Mouse (Mus musculus) megakaryocyte progenitor cell, adult 5-6 weeks (primary cell): Measurements from ENCODE around the gene Meaf6. TPM values are rescaled to one million over a fixed set of nuclear protein-coding genes. Genes with fewer than 3 reads are reported as not detected.

Experiments
- ATAC-seq: replicated peaks from 2 replicates; pipeline ENCODE4 v1.8.0; 2016; ENCODE audit warnings: mild to moderate bottlenecking, moderate TSS enrichment, inconsistent platforms; ENCODE audit not compliant: poor library complexity
- total RNA-seq, 2 experiments: library from RNA; stranded (forward) in 1 of 2; stranded (reverse) in 1 of 2; fragments of 157-497, 149-512 nt in 1 of 2; fragments of 200-1000 nt in 1 of 2; gene quantifications; 2 replicates each; pipeline versions ENCODE4 v1.2.3 to v1.2.4; 2015 to 2017

Gene Meaf6
- total RNA-seq (2015) = 37.5 and 48.8 TPM in 2 replicates
- total RNA-seq (2017) = 39.0 and 57.7 TPM in 2 replicates

DNA sequence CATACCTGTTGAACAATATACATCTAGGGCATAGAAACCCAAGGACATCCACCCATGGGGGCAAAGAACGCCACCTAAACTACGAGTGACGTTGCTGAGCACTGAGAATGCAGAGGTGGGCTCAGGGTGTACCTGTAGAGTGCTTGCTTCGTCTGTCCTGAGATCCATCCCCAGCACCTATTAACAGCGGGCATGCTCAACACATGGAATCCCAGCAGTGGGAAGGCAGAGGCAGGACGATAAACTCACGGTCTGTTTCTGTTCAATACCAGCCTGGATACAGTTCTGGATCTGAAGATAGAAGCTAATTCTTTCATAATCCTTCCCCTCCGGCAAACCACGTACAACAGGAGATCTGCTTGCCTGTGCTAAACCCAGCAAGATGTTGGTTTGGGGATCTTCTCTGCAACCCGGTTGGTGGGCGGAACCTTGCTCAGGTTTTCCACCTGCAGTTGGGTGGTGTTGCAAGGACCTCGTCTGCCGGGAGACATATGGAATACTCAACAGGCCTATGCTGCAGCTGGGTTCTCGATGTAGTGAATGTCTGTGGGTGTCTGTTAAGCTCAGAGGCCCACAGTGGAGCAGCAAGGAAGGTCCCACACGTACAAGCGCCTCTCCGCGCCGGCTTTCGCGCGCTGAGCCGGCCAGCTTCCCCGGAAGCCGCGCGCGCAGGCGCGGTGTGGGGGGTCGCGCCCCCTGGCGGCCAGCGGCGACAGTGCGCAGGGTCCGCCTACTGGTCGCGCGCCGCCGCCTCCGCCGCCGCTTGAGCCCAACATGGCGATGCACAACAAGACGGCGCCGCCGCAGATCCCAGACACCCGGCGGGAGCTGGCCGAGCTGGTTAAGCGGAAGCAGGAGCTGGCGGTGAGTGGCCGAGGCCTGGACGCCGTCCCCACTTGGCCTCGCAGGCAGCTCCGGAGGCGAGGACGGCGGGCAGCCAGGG is at the start of gene Meaf6:
Gene Meaf6 (plus strand): TSS at position 732 of the 943 bp plus-strand sequence.
- peak; percentile 88 for ATAC-seq

DNA sequence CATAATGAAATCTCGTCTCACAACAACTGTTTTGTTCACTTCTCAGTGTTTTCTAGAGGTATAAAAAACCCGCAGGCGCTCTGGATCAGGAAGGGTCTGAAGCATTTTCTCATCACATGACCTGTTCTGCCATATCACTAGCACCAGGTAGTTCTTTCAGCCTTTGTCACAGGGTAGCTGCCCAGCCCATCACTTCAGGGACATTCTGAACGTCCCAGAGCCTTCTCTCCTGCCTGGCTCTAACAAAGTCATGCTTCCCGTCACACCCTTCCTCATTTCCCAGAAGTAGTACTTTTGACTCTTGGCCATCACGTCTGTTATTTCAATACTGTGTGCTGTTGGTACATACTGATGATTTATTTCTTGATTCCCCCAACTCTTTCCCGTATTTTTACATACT is 40.5 kb upstream of the Meaf6 start:
- no peak for ATAC-seq

DNA sequence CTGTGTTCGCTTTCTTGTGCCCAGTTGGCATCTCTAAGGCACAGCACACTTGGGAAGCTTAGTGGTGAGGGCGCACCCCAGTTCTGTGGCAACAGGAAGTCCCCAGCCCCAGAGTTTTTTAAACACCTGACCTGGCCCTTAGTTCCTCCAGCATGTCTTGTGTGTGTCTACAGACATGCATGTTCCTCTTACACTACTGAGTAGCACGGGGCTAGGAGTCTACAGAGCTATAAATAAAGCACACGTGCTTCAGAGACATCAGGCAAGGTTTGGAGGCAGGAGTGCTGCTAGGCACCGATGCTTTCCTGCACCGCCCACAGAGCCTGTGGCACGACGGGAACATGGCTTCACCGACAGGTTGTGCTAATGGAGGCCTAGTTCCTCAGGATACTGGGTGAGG is 29.5 kb upstream of the Meaf6 start:
- ATAC-seq = peak; percentile 72

DNA sequence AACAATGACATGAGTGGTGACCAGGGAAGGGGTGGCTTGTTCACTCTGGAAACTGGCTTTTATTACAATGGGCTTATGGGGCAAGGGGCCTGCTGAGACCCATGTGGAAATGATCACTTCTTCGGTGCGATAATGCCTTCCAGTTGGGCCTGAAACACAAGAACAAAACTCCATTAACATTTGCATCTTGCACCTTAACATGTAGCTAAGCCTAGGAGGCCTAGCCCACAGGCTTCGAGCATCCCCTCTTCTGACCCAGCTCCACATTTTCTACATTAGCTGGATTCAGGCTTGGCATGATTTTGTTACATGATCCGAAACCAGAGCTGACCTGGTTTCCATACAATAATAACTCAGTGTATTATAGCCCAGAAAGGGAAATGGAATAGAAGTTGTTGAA is 28.5 kb upstream of the Meaf6 start:
- ATAC-seq = no peak

DNA sequence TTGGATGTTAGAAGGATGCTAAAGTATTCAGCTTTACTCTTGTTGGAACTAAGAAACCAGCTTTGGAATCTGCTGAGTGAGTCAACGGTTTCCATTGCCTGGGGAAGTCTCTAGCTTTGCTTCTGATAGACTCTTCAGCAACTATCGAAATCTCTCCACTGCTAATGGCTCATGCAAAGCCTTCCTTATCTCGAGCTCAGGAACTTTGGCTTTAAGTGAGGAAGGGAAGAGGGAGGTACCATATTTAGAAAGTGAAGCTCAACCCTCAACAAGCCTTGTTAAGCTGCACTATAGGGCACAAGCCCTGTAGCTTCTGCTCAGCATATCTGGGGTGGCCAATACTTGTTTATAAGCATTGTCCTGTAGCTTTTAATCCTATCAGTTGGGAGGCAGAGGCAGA is 27.7 kb upstream of the Meaf6 start:
- ATAC-seq = no peak

DNA sequence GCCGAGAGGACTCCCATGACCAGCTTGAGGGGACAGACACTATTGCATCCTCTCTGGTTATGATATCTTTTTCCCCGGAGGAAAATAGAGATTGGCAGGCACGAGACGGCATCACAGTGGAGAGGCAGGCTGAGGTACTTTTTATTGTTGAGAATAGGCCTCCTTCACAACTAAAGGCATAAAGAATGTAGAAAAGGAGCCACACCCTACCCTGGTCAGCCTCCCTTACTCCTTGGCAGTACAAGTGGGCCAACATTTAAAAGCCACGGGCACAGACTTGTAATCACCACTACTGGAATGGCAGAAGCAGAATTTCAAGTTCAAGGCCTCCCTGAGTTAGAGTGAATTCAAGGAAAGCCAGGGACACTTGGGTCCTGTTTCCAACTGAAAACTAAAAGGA is 26.9 kb upstream of the Meaf6 start:
- no peak for ATAC-seq

DNA sequence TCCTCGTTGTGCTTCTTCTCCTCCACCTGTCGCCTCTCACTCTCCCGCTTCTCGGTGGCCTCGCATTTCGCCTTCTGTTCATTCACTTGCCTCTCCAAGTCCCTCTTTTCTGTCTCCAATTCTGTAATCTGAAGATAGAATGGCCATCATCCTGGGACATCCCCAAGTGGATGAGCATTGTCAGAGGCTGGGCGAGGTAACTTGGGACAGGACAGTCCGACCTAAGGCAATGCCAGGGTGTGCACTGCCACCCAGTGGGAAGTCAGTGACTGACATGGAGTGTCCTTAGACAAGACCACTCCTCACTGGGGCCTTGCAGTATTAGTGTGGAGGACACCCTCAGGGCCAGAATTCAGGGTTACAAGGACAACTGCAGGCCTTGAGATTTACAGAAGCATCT is 25.9 kb upstream of the Meaf6 start:
- peak; percentile 80 for ATAC-seq

DNA sequence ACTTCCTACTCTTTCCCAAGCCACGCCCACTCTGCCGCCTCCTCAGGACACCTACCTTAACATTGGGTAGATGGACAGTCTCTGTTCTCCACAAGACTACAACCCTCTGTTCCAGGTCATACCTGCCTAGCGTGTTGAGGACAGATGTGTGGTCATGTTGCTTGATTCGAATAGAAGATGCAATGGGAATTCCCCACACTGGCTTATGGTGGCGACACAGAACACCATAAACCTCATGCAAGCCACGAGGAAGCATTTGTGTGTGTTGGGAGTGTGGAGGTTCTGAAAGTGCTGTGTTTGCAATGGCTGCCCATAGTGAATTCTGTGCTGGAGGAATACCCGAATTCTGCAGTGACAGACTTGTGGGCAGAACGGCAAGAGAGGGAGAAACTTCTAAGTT is 21.1 kb upstream of the Meaf6 start:
- no peak for ATAC-seq

DNA sequence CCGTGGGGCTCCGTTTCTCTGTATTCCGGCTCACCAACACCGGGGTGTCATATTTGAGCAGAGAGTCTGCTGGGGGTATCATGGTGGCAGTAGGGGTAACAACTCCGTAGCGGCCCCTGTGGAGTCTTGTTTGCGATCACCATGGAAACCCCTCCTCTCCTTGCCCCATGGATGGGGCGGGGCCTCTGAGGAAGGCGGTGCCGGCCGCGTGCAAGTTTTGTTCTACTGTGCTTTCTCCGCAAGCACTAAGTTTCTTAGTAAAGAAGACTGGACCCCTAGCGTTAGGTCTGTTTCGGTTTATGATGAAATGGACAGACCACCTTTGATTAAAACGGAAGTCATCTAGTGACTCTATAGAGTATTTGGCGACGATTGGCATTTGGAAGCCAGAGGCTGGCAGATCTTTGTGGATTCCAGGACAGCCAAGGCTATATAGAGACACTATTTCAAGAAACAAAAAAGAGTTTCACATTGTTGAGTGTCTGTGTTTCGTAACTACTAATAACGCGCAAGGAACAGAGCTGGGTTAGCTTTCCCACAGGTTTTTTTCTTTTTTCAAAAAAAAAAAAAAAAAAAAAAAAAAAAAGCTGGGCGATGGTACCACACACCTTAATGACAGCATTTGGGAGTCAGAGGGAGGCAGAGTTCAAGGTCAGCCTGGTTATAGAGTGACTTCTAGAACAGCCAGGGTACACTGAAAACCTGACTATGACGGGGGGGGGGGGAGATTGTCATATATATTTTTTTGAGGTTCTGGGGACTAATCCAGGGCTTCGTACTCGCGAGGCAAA is 19.2 kb upstream of the Meaf6 start, which contains the start of gene Dnali1:
Gene Dnali1 (minus strand): TSS at position 187 of the 791 bp plus-strand sequence.
- ATAC-seq = peak; percentile 64

DNA sequence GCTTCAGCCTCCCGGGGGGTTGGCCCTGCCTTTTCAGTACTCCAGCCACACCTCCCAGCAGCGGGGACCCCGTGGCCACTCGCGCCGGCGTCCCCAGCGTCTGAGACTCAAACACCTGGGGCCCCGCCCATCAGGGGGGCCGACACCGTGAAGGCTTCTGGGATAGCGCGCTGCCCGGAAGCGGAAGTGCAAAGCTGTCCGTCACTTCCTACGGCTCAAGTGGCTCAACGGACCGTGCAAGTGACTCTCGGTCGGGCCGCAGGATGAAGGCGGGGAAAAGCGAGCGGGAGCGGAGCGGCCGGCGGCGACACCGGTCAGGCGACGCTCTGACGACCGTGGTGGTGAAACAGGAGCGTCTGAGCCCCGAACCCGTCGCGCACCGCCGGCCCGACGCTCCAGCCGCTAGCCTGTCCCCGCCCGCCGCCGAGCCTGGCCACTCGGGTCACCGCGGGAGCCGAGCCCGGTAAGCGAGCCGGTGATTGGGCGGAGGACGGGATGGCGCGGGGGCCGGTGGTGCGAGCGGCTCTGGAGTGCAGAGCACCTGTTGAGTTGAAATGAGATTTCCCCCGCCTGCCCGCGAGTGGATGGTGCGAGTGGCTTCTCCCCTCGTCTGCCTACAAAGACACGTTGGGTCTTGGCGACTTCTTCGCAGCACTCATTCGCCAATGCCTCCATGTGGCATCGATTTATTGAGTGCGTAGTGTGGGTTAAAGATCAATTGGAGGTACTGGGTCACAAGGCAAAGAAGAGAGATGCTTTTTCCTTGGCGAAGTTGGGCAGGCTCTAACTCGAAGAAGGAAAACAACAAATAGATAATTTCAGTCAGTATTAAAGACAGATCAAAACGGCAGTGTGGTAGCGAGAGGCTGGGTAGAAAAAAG is 18.2 kb upstream of the Meaf6 start, which contains the start of gene Snip1:
Gene Snip1 (plus strand): TSS at position 183 of the 881 bp plus-strand sequence.
- ATAC-seq = peak; percentile 92

DNA sequence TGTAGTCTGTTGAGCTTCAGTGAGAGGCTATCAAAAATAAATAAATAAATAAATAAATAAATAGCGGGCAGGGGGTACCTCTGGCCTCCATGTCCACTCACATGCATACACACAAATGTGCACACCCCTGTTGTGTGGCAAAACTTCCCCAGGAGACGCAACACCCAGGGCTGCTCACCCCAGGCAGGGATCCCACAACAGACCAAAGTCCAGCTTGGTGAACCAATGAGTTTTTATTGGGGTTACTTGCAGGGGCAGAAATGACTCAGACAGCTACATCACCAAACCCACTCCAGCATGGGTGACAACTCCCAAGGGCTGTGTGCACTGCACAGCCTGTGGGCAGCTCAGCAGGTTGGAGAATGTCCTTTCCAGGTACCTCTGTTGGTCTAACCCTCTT is 7.2 kb upstream of the Meaf6 start:
- ATAC-seq = no peak

DNA sequence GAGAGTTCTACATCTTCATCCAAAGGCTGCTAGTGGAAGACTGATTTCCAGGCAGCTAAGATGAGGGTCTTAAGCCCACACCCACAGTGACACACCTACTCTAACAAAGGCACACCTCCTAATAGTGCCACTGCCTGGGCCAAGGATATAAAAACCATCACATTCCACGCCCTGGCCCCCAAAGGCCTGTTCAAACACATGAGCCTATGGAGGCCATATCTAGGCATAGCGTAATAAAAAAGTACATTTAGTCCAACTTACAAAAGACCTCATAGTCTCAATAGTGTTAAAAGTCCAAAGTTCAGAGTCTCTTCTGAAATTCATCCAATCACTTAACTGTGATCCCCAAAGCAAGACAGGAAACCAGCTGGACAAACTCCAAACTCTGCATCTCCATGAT is 6.2 kb upstream of the Meaf6 start:
- ATAC-seq = no peak

DNA sequence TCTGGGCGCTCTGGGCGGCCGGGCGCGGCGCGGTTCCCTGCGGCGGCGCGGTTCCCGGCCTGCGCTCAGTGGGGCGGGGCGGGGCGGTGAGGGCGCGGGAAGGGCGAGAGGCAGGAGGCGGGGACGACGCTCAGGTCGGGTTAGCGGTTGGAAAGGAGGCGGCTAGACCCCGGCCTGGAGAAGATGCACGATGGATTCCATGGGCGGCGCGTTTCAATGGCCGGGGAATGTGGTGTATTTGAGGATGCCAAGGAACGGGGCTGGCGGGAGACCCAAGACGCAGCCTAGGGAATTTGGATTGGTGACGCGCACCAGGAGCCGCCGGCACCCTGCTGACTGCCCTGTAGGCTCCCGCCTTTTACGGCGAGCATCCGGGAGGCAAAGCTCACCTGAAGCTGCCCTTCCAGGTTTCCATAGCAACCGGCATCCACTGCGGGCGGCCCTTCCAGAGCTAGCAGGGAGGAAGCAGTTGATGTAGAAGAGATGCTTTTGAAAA is 460 bp downstream of the Meaf6 start:
- peak; percentile 88 for ATAC-seq

DNA sequence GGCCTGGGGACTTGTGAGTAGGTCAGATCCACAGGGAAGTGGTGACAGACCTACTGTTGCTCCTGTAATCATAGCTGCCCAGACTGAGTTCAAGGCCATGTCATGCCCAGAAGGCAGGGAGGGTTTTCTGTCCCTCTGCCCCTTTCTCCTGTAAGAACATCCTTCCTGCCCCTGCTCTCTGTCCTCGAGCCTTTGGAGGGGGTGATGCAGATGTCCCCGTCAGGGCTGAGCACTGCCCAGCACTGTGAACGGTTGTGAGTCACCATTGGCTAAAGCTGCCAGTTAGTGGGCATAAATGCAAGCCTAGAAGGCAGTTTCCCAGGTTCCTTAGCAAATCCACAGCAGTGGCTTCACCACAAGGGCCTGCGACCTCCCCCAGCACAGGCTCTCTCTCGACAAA is 8.1 kb downstream of the Meaf6 start:
- ATAC-seq = no peak

DNA sequence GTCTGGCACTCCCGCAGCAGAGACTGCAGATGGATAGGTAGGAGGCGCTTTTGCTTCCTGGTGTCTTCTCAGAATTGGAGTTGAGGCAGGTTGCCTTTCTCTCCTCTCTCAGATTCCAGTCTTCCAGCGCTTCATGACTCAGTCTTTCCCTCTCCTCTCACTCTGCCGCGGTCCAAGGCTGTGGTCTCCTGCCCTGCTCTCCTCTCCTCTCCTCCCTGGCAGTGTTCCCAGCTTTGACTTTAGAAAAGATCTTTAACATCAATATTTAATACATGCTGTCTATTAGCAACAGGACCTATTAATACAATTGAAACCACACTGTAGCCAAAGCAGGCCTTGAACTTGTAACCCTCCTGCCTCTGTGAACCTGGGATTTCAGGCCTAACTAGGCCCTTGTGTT is 11.1 kb downstream of the Meaf6 start:
- ATAC-seq = no peak

DNA sequence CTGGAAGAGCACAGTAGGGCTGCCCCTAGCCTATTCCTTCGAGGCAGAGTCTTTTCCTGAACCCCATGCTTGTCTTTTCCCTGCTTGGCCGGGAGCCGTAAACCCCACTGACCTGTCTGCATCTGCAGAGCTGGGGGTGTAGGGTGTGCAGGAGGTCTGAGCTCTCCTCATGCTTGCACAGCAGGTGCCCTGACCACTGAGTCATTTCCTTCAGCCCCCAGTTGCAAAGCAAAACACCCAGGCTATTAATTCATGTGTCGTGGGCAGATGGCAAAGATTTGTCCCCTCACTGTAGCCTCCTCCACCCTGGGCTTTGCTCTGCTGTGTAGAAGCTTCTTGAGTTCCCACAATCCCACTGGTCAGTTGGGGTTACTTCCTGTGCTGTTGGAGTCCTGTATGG is 12.5 kb downstream of the Meaf6 start:
- no peak for ATAC-seq

DNA sequence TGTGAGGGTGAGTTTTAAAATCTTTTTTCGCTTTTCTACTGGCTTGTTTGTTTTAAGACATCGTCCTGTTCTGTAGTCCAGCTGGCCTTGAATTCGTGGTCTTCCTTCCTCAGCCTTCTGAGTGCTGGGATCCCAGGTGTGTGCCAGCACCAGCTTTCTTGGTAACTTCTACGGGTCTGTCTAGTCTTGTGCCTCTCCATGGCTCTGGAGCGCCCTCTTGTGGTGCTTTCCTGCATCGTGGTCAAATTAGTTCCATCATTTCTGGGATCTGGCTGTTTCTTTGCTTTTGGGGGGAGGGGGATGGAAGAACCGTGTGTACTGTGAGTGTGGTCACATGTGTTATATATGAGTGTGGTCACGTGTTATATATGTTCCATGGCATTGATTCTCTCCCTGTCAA is 14.5 kb downstream of the Meaf6 start:
- peak; percentile 90 for ATAC-seq

DNA sequence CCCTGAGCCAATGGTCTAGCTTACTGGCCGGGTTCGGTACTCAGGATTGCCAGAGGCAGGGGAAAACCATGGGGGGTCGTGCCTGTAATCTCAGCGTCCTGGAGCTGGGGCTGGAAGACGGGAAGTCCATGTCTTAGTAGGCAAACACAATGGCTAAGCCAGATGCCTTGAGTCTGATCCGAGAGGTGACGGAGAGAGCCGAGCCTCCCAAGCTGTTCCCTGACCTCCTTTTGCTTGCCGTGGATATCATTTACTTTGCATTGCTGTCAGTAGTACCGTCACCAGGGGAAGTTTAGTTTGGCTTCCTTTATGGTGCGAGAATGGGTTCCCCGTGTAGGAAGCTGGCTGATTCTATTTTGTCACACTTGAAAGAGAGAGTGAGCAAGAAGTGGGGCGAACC is 16.4 kb downstream of the Meaf6 start:
- no peak for ATAC-seq

DNA sequence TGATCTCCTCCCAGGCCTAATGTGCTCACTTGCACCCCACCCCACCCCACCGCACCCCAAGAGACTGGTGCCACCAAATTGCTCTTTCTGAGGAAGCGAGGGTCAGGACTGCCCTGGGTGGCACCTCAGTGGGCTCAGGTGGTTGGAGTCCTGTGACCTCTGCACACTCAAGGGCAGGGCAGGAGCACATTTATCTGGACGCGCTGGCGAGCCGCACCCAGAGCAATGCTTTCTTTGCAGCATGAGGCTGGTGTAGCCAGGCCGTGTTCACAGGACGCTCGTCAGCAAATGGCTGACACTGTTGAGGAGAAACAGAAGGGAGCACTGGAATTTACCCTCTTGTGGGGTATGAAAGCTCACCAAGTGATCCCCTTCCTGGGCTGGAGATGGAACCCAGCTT is 20.4 kb downstream of the Meaf6 start:
- no peak for ATAC-seq

DNA sequence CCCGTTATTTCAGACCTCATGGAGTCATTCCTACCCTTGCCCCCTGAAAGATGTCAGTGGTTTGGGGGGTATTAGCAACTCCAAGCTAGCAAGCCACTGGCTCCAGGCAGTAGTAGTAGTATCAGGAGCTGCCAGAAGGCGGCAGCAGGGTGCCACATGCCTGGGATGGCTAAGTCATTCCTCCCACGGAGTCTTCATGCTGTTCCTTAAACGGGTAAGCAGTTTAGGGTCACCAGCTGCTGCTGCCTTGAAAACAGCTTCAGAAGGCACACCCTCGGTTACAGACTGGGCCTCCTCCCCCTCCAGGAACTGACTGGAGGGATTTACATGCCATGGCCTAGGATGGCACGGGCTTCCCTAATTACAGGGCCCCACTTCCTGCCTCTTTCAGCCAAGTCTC is 29.7 kb downstream of the Meaf6 start:
- peak; percentile 65 for ATAC-seq

DNA sequence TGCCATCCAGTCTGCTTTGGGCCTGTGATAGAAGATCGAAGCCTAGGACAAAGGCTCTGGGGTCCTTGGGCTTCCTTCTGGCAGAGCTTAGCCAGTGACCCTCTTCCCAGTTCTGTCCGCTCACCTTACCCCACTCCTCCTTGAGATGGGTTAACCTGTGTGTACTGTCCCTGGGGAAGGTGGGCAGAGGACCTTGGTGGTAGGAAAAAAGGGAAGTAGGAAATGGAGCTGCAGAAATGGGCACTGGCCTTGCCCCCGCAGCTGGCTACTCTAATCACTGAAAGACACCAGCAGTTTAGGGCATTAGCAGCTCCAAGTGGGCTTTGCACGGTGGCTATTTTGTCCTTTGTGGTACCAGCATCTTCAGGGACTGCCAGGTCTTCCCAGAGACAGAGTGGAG is 30.1 kb downstream of the Meaf6 start:
- ATAC-seq = no peak
